Mouse (Mus musculus): ENCODE measurements around the gene Btbd9. TPM values are rescaled to one million over a fixed set of nuclear protein-coding genes. Genes with fewer than 3 reads are reported as not detected.
"Not testable (repeated sequence)": the region's sequence is repeated elsewhere in the genome, so short reads cannot be mapped to it uniquely, and the experiment has no call there.

The Btbd9 gene
- polyA plus RNA-seq (2015; fragmentation: Nextera tagmentation; extraction: Ambion mirVana), result 111 and 116 TPM in 2 replicates

DNA sequence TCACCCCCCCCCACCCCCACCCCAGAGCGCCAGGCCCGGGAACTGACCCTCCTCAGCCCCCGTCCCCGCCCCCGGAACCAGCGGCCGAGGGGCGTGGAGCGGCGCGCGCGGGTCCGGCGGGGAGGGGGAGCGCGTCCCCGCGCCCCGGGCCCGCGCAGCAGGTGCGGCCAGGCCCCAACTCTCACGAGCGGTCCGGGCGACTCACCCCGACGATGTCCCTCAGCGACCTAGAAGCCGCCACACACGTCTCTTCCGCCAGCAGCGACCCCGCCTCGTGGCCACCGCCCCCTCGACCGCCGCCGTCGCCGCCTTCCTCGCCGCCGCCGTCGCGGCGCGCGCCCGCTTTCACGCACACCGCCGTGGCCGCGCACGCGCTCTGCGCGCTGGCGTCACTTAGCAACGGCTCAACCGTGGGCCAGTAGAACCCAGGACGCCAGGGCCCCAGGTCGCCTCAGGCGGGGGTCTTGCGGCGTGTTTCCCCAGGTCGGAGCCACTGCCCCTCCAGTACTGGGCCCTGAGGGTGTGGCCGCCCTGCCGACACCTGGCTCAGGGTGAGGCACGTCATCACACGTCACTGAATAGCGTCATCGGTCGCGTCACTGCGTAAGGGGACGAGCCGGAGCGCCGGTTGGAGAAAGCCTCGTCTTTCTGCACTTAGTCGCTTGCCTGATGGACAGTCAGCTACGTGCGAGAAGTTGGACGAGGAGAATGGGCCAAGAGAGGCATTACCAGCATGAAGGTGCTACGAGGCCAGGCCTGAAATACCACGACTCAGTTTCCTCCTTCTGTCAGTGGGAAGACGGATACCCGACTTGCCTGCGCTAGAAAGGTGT is at the start of gene Btbd9:
Gene Btbd9 (minus strand): TSS at position 548 of the 833 bp plus-strand sequence.
- Histone ChIP-seq H3K4me1 (peaks cover 24% of the 10 kb centered on the region), H3K36me3 (ENCODE audit: poor library complexity, severe bottlenecking) (no peaks in the 10 kb centered on the region), H3K27ac (peak within 1 kb of the TSS; percentile 80), H3K9me3 (replicated peaks) (no peaks in the 10 kb centered on the region), H3K9ac (peak within 1 kb of the TSS; percentile 69), H3K4me3 (peak within 1 kb of the TSS; percentile 52), H3K4me2 (peak within 1 kb of the TSS; percentile 61), H3K27me3 (no peaks in the 10 kb centered on the region)
- WGBS, result under 1% methylated on average over 73 of the region's 94 CpGs
- peak; percentile 94 for ATAC-seq

DNA sequence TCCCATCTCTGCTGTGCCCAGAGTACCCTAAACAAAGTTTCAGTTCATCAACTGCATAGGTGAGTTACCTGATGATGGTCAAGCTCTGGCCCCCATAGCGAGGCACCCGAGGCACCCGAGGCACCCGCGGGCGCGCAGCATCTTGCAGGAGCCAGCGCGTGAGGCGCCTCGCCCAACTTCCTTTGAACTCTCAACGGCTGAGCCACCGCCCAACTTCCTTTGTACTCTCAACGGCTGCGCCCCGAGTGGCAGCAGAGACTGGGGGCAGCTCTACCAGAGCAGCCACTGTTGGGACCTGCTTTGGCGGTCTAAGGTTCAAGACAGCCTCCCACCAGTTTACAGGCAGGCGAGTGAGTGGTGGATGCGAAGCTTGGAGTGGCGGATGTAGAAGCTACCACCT is 47.8 kb upstream of the Btbd9 start, which contains the start of gene Dnah8:
Gene Dnah8 (plus strand): TSS at position 223 of the 400 bp plus-strand sequence.
- H3K9ac ChIP-seq; H3K9me3 ChIP-seq (replicated peaks); H3K4me1 ChIP-seq; H3K4me2 ChIP-seq; H3K27ac ChIP-seq; H3K27me3 ChIP-seq; H3K36me3 ChIP-seq (ENCODE audit: poor library complexity, severe bottlenecking); H3K4me3 ChIP-seq; ATAC-seq: not testable (repeated sequence)
- no CpG with 5 or more reads among the region's 20 CpGs for WGBS

DNA sequence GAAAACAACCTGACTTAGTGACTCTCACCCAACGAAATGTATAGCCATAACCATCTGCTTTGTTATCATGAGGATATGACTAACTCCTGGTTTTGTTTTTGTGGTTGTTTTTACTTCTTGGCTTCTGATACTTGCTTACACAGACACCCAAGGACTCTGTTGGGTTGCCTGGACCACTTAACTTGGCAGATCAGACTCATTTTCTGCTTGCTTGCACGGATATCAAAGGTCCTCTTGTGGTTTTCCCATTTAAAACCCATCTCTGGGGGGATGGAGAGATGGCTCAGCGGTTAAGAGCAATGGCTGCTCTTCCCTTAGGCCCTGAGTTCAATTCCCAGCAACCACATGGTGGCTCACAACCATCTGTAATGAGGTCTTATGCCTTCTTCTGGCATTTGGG is 46.9 kb upstream of the Btbd9 start:
- WGBS, result 90% methylated on average over 3 of the region's 3 CpGs
- Histone ChIP-seq H3K4me1 (no peaks in the 10 kb centered on the region), H3K9me3 (replicated peaks) (no peaks in the 10 kb centered on the region), H3K27me3 (no peaks in the 10 kb centered on the region), H3K36me3 (ENCODE audit: poor library complexity, severe bottlenecking) (no peaks in the 10 kb centered on the region), H3K9ac (no peak overlapping the region), H3K4me2 (no peak overlapping the region), H3K4me3 (no peak overlapping the region), H3K27ac (no peak overlapping the region)
- no peak for ATAC-seq

DNA sequence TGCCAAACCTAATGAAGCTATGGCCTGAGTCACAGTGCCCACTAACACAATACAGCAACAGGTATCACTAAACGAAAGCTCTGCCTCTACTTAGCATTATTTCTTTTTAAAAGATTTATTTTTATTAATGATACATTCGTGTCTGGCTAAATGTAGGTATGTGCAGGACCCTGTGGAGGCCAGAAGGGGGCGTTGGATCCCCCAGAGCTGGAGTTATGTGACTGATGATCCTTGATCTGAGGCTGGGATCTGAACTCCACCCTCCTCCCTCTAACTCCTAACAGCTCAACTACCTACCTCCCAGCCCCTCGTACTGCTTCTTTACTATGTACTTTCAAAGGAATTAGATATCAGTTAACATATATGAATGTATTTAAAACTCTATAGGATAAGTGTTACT is 45.2 kb upstream of the Btbd9 start:
- Histone ChIP-seq H3K9me3 (replicated peaks) (no peaks in the 10 kb centered on the region), H3K4me1 (no peaks in the 10 kb centered on the region), H3K36me3 (ENCODE audit: poor library complexity, severe bottlenecking) (no peaks in the 10 kb centered on the region), H3K27me3 (no peaks in the 10 kb centered on the region), H3K27ac (no peak overlapping the region), H3K4me2 (no peak overlapping the region), H3K9ac (no peak overlapping the region), H3K4me3 (no peak overlapping the region)
- WGBS, result 68% methylated on average over 4 of the region's 4 CpGs
- ATAC-seq, result no peak

DNA sequence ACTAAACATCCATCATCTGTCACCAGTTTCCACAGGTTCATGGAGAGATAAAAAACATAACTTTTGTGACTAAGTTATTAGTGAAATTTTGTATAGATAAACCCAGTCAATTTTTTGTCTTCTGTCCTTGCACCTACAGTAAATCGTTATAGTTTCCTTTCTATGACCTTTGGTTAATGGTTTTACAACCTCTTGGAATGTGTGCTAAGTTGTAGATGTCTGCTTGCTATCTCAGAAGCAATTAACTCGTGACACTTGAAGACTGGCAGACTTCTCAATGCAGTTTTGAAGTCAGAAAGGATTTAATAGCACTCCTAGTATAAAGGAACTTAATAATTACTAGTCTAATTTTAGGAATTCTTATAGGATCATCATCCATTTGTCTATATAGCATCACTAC is 44.3 kb upstream of the Btbd9 start:
- H3K27me3 ChIP-seq, result no peaks in the 10 kb centered on the region
- H3K27ac ChIP-seq, result no peak overlapping the region
- no peak overlapping the region for H3K4me2 ChIP-seq
- H3K9ac ChIP-seq, result no peak overlapping the region
- no peak overlapping the region for H3K4me3 ChIP-seq
- 74% methylated on average over 2 of the region's 2 CpGs for WGBS
- no peaks in the 10 kb centered on the region for H3K4me1 ChIP-seq
- no peak for ATAC-seq
- H3K36me3 ChIP-seq (ENCODE audit: poor library complexity, severe bottlenecking), result no peaks in the 10 kb centered on the region
- no peaks in the 10 kb centered on the region for H3K9me3 ChIP-seq (replicated peaks)

DNA sequence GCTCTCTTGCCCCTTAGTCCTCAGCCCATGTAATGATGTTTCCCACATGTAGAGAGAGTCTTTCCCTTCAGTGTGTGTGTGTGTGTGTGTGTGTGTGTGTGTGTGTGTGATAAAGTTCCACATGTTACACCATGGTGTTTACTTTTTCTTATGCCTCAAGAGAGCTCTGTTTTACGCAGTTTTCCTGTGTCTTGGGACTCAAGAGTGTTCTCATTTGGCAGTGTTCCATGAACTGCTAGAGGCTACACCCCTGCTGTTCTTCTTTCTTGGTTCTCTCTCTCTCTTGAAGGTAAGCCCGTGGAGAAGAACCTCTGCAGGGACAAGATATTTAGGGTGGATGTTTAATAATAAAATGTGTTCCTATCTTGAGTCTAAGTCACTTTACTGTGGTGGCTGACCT is 42.9 kb upstream of the Btbd9 start:
- WGBS, result 50% methylated on average over 2 of the region's 2 CpGs
- no peak for ATAC-seq
- Histone ChIP-seq H3K9ac (no peak overlapping the region), H3K4me2 (no peak overlapping the region), H3K27me3 (no peaks in the 10 kb centered on the region), H3K27ac (no peak overlapping the region), H3K4me1 (no peaks in the 10 kb centered on the region), H3K4me3 (no peak overlapping the region), H3K36me3 (ENCODE audit: poor library complexity, severe bottlenecking) (no peaks in the 10 kb centered on the region), H3K9me3 (replicated peaks) (no peaks in the 10 kb centered on the region)

DNA sequence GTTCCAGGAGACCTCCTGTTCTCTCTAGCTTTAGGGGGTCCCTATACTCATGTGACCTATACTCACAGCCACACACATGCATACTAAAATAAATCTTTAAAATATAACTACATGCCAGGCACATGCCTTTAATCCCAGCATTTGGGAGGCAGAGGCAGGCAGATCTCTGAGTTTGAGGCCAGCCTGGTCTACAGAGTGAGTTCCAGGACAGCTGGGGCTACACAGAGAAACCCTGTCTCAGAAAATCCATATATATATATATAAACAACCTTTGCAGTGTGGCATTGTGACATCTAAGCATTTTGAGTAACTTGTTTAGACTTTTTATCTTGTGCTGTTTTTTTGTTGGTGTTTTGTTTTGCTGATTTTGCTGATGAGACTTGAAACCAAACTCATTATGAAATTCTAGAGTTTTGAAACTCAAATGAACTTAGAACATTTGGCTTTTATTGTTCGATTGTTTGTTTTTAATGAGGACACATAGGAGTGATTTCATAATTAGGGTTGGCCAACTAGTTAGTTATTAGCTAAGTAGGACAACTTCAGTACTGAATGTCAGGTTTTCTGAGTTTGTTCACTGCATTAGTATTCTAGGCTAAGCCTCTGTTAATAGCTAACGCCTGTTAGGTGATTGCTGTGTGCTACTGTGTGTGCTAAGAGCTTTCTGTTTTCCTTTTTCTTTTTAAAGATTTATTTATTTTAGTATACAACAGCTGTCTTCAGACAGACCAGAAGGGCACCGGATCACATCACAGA is 42.0 kb upstream of the Btbd9 start:
- Histone ChIP-seq H3K36me3 (ENCODE audit: poor library complexity, severe bottlenecking) (no peaks in the 10 kb centered on the region), H3K4me2 (no peak overlapping the region), H3K4me3 (no peak overlapping the region), H3K27ac (no peak overlapping the region), H3K27me3 (no peaks in the 10 kb centered on the region), H3K9ac (no peak overlapping the region), H3K4me1 (no peaks in the 10 kb centered on the region), H3K9me3 (replicated peaks) (no peaks in the 10 kb centered on the region)
- ATAC-seq, result no peak
- WGBS, result 85% methylated on average over 3 of the region's 3 CpGs

DNA sequence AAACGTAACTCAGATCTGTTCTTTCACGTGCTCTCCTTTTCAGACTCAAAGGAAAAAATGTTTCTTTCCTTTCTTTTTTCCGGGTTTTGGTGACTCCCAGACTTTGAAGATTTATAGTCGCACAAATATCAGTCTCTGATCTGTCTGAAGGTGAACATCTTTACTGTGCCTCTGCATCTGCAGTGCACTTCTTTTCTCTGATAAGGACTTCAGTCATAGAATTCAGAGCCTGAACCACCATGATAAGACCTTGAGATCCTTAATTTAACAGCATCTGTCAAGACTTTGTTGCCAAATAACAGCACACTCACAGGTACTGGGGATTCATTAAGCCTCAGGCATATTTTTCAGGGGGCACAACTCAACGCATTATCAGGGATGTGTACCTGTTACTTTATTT is 39.9 kb upstream of the Btbd9 start:
- WGBS, result 89% methylated on average over 5 of the region's 5 CpGs
- no peak overlapping the region for H3K27ac ChIP-seq
- H3K9me3 ChIP-seq (replicated peaks), result no peaks in the 10 kb centered on the region
- no peak overlapping the region for H3K4me3 ChIP-seq
- H3K36me3 ChIP-seq (ENCODE audit: poor library complexity, severe bottlenecking), result no peaks in the 10 kb centered on the region
- ATAC-seq, result no peak
- H3K9ac ChIP-seq, result no peak overlapping the region
- peaks cover 9% of the 10 kb centered on the region for H3K4me1 ChIP-seq
- H3K4me2 ChIP-seq, result no peak overlapping the region
- no peaks in the 10 kb centered on the region for H3K27me3 ChIP-seq

DNA sequence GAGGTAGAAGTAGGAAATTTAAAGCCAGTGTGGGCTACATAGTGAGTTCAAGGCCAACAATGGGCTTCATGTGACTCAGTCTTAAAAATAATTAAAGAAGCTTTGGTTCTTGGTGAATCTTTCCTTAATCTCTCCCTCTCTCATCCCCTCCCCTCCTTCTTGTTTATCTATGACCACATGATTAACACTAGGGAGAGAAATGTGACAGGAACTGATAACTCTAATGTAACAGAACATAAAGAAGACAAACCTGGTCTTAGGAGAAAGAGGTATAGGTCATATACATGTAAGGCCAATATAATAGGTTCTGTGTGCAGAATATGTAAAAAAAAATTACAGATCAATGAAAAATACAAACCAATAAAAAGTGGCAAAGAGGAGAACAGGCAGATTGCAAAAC is 37.1 kb upstream of the Btbd9 start:
- ATAC-seq, result no peak
- H3K9ac ChIP-seq, result no peak overlapping the region
- H3K27me3 ChIP-seq, result no peaks in the 10 kb centered on the region
- no peak overlapping the region for H3K4me3 ChIP-seq
- H3K27ac ChIP-seq, result no peak overlapping the region
- H3K36me3 ChIP-seq (ENCODE audit: poor library complexity, severe bottlenecking), result no peaks in the 10 kb centered on the region
- H3K4me1 ChIP-seq, result peaks cover 22% of the 10 kb centered on the region
- H3K9me3 ChIP-seq (replicated peaks), result no peaks in the 10 kb centered on the region
- H3K4me2 ChIP-seq, result no peak overlapping the region

DNA sequence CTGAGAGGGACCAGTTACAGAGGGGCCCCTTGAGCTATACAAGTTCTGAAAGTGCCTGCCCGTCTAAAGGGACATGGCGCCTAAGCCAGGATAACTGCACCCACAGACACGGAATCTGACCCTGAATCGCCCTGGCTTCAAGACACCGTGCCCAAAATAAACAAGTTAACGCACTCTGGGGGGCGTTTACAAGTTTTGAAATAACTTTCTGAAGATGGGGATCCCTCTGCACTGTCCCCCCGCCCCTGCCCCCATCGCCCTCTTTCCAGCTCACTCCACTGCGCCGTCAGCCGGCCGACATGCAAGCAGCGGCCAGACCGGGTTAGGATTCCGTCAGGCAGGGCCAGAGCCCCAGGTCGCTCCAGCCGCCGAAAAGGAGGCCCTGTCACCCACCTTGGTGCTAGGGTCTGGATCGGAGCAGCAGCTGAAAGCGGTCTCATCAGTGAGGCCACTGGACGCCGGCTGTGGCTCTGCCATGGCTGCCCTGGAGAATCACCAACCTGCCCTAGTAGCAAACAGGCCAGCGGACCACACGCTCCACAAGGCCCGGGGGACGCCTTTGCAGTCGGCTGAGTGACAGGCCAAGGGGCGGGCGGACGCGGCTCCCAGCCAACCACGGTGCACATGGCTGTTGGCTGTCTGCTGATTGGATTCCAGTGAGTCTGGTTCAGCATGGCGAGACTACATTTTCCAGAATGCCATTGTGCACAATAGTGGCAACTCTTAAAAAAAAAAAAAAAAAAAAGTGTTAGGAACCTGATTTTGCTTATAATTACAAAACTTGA is 36.0 kb upstream of the Btbd9 start:
- Histone ChIP-seq H3K27ac (peak overlapping the region; percentile 70), H3K4me1 (peaks cover 32% of the 10 kb centered on the region), H3K27me3 (no peaks in the 10 kb centered on the region), H3K36me3 (ENCODE audit: poor library complexity, severe bottlenecking) (no peaks in the 10 kb centered on the region), H3K9ac (peak overlapping the region; percentile 83), H3K4me2 (peak overlapping the region; percentile 73), H3K9me3 (replicated peaks) (no peaks in the 10 kb centered on the region), H3K4me3 (peak overlapping the region; percentile 72)
- peak; percentile 100 for ATAC-seq
- under 1% methylated on average over 34 of the region's 34 CpGs for WGBS

DNA sequence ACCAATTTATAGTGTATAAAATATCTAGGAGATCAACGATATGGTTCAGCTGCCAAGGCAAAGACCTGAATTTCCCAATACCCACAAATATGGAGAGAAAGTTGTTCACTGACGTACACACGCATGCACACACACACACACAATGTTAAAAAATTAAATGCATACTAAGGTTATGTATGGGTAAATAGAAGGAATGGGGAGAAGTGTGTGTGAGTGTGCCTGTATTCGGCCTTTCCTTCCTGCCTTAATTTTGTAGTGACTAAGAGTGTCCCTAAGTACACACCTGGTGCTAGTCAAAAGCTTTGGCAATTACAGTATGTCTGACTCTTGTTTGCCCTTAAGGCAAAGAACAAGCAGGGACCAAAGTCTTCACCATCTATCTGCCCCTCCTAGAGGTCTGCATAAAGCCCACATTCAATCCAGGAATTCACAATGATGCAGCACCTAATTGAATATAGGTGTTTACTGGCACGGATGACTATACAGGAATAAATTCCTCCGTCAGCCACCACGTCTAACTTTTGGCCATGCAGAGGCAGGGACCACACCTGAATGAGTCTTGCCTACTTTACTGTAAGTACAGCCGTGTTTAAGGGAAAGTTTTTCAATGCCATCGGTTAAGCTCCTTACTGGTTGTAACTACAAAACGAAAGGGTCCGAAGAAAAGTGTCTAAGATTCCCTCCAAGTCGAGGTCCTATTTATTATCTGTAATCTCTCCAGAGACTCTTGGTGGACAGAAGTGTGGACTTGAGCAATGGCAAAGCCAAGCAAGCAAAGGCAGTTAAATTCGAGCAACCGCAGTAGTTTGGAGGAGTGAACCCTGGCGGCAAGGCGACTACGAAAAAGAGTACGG is 35.2 kb upstream of the Btbd9 start:
- peak overlapping the region; percentile 70; the same call in 1 of the 2 replicates for H3K27ac ChIP-seq
- no peaks in the 10 kb centered on the region for H3K27me3 ChIP-seq
- H3K4me3 ChIP-seq, result peak overlapping the region; percentile 72
- H3K4me1 ChIP-seq, result peaks cover 37% of the 10 kb centered on the region
- H3K36me3 ChIP-seq (ENCODE audit: poor library complexity, severe bottlenecking), result no peaks in the 10 kb centered on the region
- peak overlapping the region; percentile 83 for H3K9ac ChIP-seq
- peak overlapping the region; percentile 73 for H3K4me2 ChIP-seq
- no peaks in the 10 kb centered on the region for H3K9me3 ChIP-seq (replicated peaks)
- ATAC-seq, result no peak
- WGBS, result 26% methylated on average over 18 of the region's 18 CpGs

Data from forebrain, embryonic 13.5 days (tissue).